26 mouse cellular contexts compared by ENCODE assay signal in the genomic region with DNA sequence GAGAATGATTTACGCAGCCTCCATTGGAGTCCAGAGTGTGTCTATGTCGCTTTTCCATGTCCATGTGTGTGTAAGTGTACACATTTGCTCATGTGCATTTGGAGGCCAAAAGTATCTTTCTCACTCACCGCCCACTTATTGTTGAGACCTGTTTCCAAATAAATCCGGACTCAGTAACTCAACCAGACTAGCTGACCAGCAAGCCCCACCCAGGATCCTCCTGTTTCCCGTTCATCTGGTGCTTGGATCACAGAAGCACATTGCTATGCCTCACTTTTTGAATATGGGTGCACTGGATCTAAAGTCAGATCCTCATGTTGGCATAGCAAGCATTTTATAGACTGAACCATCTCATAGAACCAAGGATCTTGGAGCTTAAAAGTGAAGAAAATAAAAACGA. TPM values are rescaled to one million over a fixed set of nuclear protein-coding genes. Genes with fewer than 3 reads are reported as not detected.
A peak's percentile ranks its signal among the peaks of the same experiment; 100 is the strongest.
DNase-seq lines count a peak whose midpoint lies in the region; TF ChIP-seq lines count a peak whose summit lies in the region.
"Had no signal": no experiment of that assay in that cellular context is flagged by ENCODE, and none has a peak within 500 bp of the region (broad histone marks: within the 10 kb centered on the region; RNA-seq: fewer than 3 reads in every experiment).

No protein-coding gene starts in this region.

- no peaks in the 10 kb centered on the region for H3K27me3 ChIP-seq in kidney, adult 2 months (replicated peaks; ENCODE audit: control insufficient read depth, insufficient read depth, low read length)
- H3K27me3 ChIP-seq: embryonic facial prominence, embryonic 13.5 days; hindbrain, embryonic 12.5 days; intestine, embryonic 15.5 days; liver, embryonic 12.5 days; neural tube, embryonic 12.5 days; Patski had no signal

- no peaks in the 10 kb centered on the region for H3K36me3 ChIP-seq in kidney, adult 2 months (ENCODE audit: control insufficient read depth, insufficient read depth, low read length)
- H3K36me3 ChIP-seq: embryonic facial prominence, embryonic 13.5 days; forebrain, embryonic 10.5 days; G1E; hindbrain, embryonic 12.5 days; intestine, embryonic 15.5 days; liver, embryonic 12.5 days; neural tube, embryonic 12.5 days had no signal

- peak; percentile 96 for DNase-seq in heart, adult 11 months
- no peak for DNase-seq in heart, postnatal 14 days
- no peak for DNase-seq in kidney, adult 2 months
- no peak for DNase-seq in kidney, adult 18-20 months
- DNase-seq in left cerebral cortex, adult 2 months (ENCODE audit: extremely low spot score in 1 of 2, low spot score in 2 of 2): no peak
- DNase-seq in left cerebral cortex, postnatal 25 days (ENCODE audit: low spot score in 2 of 2): no peak
- DNase-seq in urinary bladder, postnatal 25 days (ENCODE audit: low spot score): no peak
- DNase-seq: adrenal gland, postnatal 14 days; cerebellum, adult 11-12 months; cerebellum, adult 9-11 months; gastrocnemius, postnatal 10 days; left cerebral cortex, postnatal 4 days; liver, postnatal 0 days; lung, postnatal 36 days; right cerebral cortex, adult 18-20 months; spleen, adult 18-20 months; thymus, postnatal 14 days had no signal

- no peak for TF ChIP-seq CTCF in kidney, adult 2 months (conservative IDR thresholded peaks at IDR 0.05; ENCODE audit: insufficient read depth, insufficient read length, low read depth, low read length)
- no peak for TF ChIP-seq CTCF in left cerebral cortex, adult 2 months (IDR thresholded peaks at IDR 0.05)

- H3K27ac ChIP-seq in kidney, adult 2 months (ENCODE audit: insufficient read depth, low read depth, low read length): peak overlapping the region; percentile 35; the same call in 1 of the 2 replicates
- no peak overlapping the region; the same call in 1 of the 2 replicates for H3K27ac ChIP-seq in left cerebral cortex, adult 2 months
- H3K27ac ChIP-seq: embryonic facial prominence, embryonic 13.5 days; forebrain, embryonic 10.5 days; hindbrain, embryonic 12.5 days; hindbrain, postnatal 0 days; intestine, embryonic 15.5 days; liver, embryonic 12.5 days; neural tube, embryonic 12.5 days had no signal

- intact Hi-C loops in heart, postnatal 14 days (cut with DNase I): loop anchor here (5.0 kb wide), 1 partner anchor 38 kb away; the partner anchor contains the start of gene Txlnb
- intact Hi-C loops in left cerebral cortex, adult 2 months (cut with DNase I): no loop called here
- intact Hi-C loops in left cerebral cortex, postnatal 25 days (cut with DNase I): loop anchor here (5.0 kb wide), 1 partner anchor 38 kb away; the partner anchor contains the start of gene Txlnb

- peaks cover 4% of the 10 kb centered on the region; the same call in 1 of the 2 replicates for H3K4me1 ChIP-seq in kidney, adult 2 months (ENCODE audit: control insufficient read depth, insufficient read depth, low read length)
- H3K4me1 ChIP-seq: embryonic facial prominence, embryonic 13.5 days; intestine, embryonic 15.5 days; liver, embryonic 12.5 days had no signal

- 50% methylated on average over 6 of the region's 6 CpGs for WGBS in kidney, adult 2 months

- no peak overlapping the region for H3K4me3 ChIP-seq in kidney, adult 2 months (ENCODE audit: insufficient read depth, low read depth, low read length)
- H3K4me3 ChIP-seq in left cerebral cortex, adult 2 months: peak overlapping the region; percentile 11; the same call in 1 of the 2 replicates
- H3K4me3 ChIP-seq: embryonic facial prominence, embryonic 13.5 days; forebrain, embryonic 10.5 days; hindbrain, embryonic 12.5 days; intestine, embryonic 15.5 days; liver, embryonic 12.5 days; neural tube, embryonic 12.5 days had no signal

- TF ChIP-seq POLR2A in kidney, adult 2 months (IDR thresholded peaks at IDR 0.05; ENCODE audit: low read depth, low read length): no peak

RNA-seq across cellular contexts. Expression of gene Txlnb, which starts 39.0 kb away (rescaled TPM):
- 100 to 1,000 TPM; 179 to 200 TPM for total RNA-seq in heart, postnatal 14 days (2021)
- 0.15 and 1.7 TPM in 2 replicates for polyA plus RNA-seq in kidney, adult 2 months (2012; rRNA removed)
- total RNA-seq in left cerebral cortex, adult 2 months (2021): under 1 TPM; 0.44 to 0.54 TPM
- total RNA-seq in left cerebral cortex, postnatal 25 days (2021): under 1 TPM; 0.34 to 0.39 TPM
- polyA plus RNA-seq: G1E had no signal

Comparison
In these comparisons a context has a peak if more than half of its experiments do, and no peak if none do; other contexts are left out.
1. RNA of gene Txlnb, which starts 39.0 kb away (total RNA-seq): 179 to 200 TPM in heart, postnatal 14 days; 0.44 to 0.54 TPM in left cerebral cortex, adult 2 months and 0.34 to 0.39 TPM in left cerebral cortex, postnatal 25 days; every median in the first group is over 100 times any median in the second.